Mouse (Mus musculus): ENCODE results near the gene Wfdc13.

DNA sequence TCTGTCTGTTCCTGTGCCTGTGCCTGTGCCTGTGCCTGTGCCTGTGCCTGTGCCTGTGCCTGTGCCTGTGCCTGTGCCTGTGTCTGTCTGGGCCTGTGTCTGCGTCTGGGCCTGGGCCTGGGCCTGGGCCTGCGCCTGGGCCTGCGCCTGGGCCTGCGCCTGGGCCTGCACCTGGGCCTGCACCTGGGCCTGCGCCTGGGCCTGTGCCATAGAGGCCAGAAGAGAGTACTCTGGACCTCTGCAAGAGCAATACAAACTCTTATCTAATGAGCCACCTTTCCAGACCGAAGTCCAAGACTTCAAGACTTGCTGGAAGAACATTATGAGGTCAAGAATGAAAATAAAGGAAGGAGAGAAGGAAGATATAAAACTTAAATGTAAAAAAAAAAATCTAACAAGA, 20.4 kb downstream of the Wfdc13 start:
- TF ChIP-seq USF1 (IDR thresholded peaks at IDR 0.05; ENCODE audit: low read depth, low read length) (no peak), CTCF (conservative IDR thresholded peaks at IDR 0.05 in 1 of 2, IDR thresholded peaks at IDR 0.05 in 1 of 2; ENCODE audit: low read depth in 2 of 2, low read length in 2 of 2) (no peak), EP300 (IDR thresholded peaks at IDR 0.05; ENCODE audit: low read length) (no peak), UBTF (IDR thresholded peaks at IDR 0.05; ENCODE audit: low read depth, low read length) (no peak)

Measured in CH12.LX (cell line).